Mouse (Mus musculus) embryonic fibroblast, embryonic 13.5 days (primary cell): Measurements from ENCODE around the gene Slc22a22.

Source experiments
- CTCF ChIP-seq: IDR thresholded peaks from 2 replicates; pipeline ENCODE4 v1.5.1; 2011; ENCODE audit warnings: mild to moderate bottlenecking, control low read depth, low read length, moderate library complexity, borderline replicate concordance; ENCODE audit not compliant: insufficient read depth
- POLR2A ChIP-seq: IDR thresholded peaks from 2 replicates; pipeline ENCODE4 v1.6.1; 2011; ENCODE audit warnings: low read depth, mild to moderate bottlenecking, control low read depth, low read length, moderate library complexity

- no peak for TF ChIP-seq CTCF
- no peak for TF ChIP-seq POLR2A
These were observed 32.1 kb upstream of the Slc22a22 start for GRCm38 (mm10) chr15:57509185-57510172.
